Mouse (Mus musculus): ENCODE results near the gene Hint1. TPM values are rescaled to one million over a fixed set of nuclear protein-coding genes. Genes with fewer than 3 reads are reported as not detected.

The Hint1 gene
- polyA plus RNA-seq, 1 experiment from 2014 or later: 634 TPM

Other genes with a start within 250 kb of the Hint1 start
- gene Cdc42se2, start 78.7 kb upstream of the Hint1 start, polyA plus RNA-seq (2015; fragmentation: Nextera tagmentation; extraction: Ambion mirVana): 62.7 and 67.5 TPM in 2 replicates
- 10.5 and 10.6 TPM in 2 replicates for gene Lyrm7, start 5.5 kb upstream of the Hint1 start, polyA plus RNA-seq (2015; fragmentation: Nextera tagmentation; extraction: Ambion mirVana)
- gene Gpx3, start 36.1 kb downstream of the Hint1 start, polyA plus RNA-seq (2015; fragmentation: Nextera tagmentation; extraction: Ambion mirVana): 174 and 187 TPM in 2 replicates
- 21.3 and 23.1 TPM in 2 replicates for gene Tnip1, start 96.5 kb downstream of the Hint1 start, polyA plus RNA-seq (2015; fragmentation: Nextera tagmentation; extraction: Ambion mirVana)
- gene Anxa6, start 167.1 kb downstream of the Hint1 start, polyA plus RNA-seq (2015; fragmentation: Nextera tagmentation; extraction: Ambion mirVana): 364 and 365 TPM in 2 replicates
- gene Ccdc69, start 211.7 kb downstream of the Hint1 start, polyA plus RNA-seq (2015; fragmentation: Nextera tagmentation; extraction: Ambion mirVana): 3.5 and 3.7 TPM in 2 replicates
- 26.5 and 28.8 TPM in 2 replicates for gene Gm2a, start 231.7 kb downstream of the Hint1 start, polyA plus RNA-seq (2015; fragmentation: Nextera tagmentation; extraction: Ambion mirVana)